Mouse (Mus musculus): Measurements from ENCODE around the gene Spag7.

The Spag7 gene

GRCm38 (mm10) chr11:70681170-70681569, 12.0 kb upstream of the Spag7 start:
- no peak for DNase-seq (ENCODE audit: low spot score in 2 of 2)

GRCm38 (mm10) chr11:70679894-70680293, 10.7 kb upstream of the Spag7 start:
- peak in 1 of 2 experiments; percentile 60 for DNase-seq (ENCODE audit: low spot score in 2 of 2)

- no peak for DNase-seq (ENCODE audit: low spot score in 2 of 2)
Measured at GRCm38 (mm10) chr11:70679361-70679760, 10.1 kb upstream of the Spag7 start.

- no peak for DNase-seq (ENCODE audit: low spot score in 2 of 2)
Measured at GRCm38 (mm10) chr11:70678576-70678975, 9.4 kb upstream of the Spag7 start.

- DNase-seq (ENCODE audit: low spot score in 2 of 2) = no peak
Measured at GRCm38 (mm10) chr11:70678092-70678491, 8.9 kb upstream of the Spag7 start.

- DNase-seq (ENCODE audit: low spot score in 2 of 2) = no peak
Measured at GRCm38 (mm10) chr11:70674501-70674900, 5.3 kb upstream of the Spag7 start.

GRCm38 (mm10) chr11:70674014-70674413, 4.8 kb upstream of the Spag7 start:
- DNase-seq (ENCODE audit: low spot score in 2 of 2) = no peak

GRCm38 (mm10) chr11:70671333-70672047, 2.3 kb upstream of the Spag7 start:
- no peak for DNase-seq (ENCODE audit: low spot score in 2 of 2)

- no peak for DNase-seq (ENCODE audit: low spot score in 2 of 2)
Measured at GRCm38 (mm10) chr11:70670483-70670882, 1.3 kb upstream of the Spag7 start.

- DNase-seq (ENCODE audit: low spot score in 2 of 2) = peak in 1 of 2 experiments; percentile 86
Measured at GRCm38 (mm10) chr11:70669582-70670345, 548 bp upstream of the Spag7 start.

GRCm38 (mm10) chr11:70668335-70668770, 863 bp downstream of the Spag7 start:
- DNase-seq (ENCODE audit: low spot score in 2 of 2) = peak in 1 of 2 experiments; percentile 71

- no peak for DNase-seq (ENCODE audit: low spot score in 2 of 2)
Measured at GRCm38 (mm10) chr11:70667271-70668150, 1.7 kb downstream of the Spag7 start.

GRCm38 (mm10) chr11:70666687-70667086, 2.5 kb downstream of the Spag7 start:
- DNase-seq (ENCODE audit: low spot score in 2 of 2) = no peak

GRCm38 (mm10) chr11:70664741-70665140, 4.5 kb downstream of the Spag7 start:
- DNase-seq (ENCODE audit: low spot score in 2 of 2) = no peak

- DNase-seq (ENCODE audit: low spot score in 2 of 2) = no peak
Measured at GRCm38 (mm10) chr11:70663957-70664356, 5.3 kb downstream of the Spag7 start.

- DNase-seq (ENCODE audit: low spot score in 2 of 2) = no peak
Measured at GRCm38 (mm10) chr11:70663101-70663500, 6.1 kb downstream of the Spag7 start.

GRCm38 (mm10) chr11:70660571-70660970, 8.6 kb downstream of the Spag7 start:
- DNase-seq (ENCODE audit: low spot score in 2 of 2) = no peak

GRCm38 (mm10) chr11:70658942-70659341, 10.3 kb downstream of the Spag7 start:
- no peak for DNase-seq (ENCODE audit: low spot score in 2 of 2)

GRCm38 (mm10) chr11:70658521-70658920, 10.7 kb downstream of the Spag7 start:
- no peak for DNase-seq (ENCODE audit: low spot score in 2 of 2)

- no peak for DNase-seq (ENCODE audit: low spot score in 2 of 2)
Measured at GRCm38 (mm10) chr11:70657991-70658390, 11.2 kb downstream of the Spag7 start.

GRCm38 (mm10) chr11:70657573-70657972, 11.6 kb downstream of the Spag7 start:
- no peak for DNase-seq (ENCODE audit: low spot score in 2 of 2)

GRCm38 (mm10) chr11:70656964-70657363, 12.3 kb downstream of the Spag7 start, which contains the start of gene Eno3:
TSS of gene Eno3 (plus strand) at chr11:70657202.
- DNase-seq (ENCODE audit: low spot score in 2 of 2) = no peak
